Mouse (Mus musculus) megakaryocyte, embryonic 14.5 days (primary cell): ENCODE measurements around the gene Olfr1338. TPM values are rescaled to one million over a fixed set of nuclear protein-coding genes. Genes with fewer than 3 reads are reported as not detected.
"Not testable (repeated sequence)": the region's sequence is repeated elsewhere in the genome, so short reads cannot be mapped to it uniquely, and the experiment has no call there.

Source experiments
- H3K27me3 ChIP-seq: replicated peaks from 2 replicates; pipeline ENCODE3; 2012; ENCODE audit warnings: inconsistent platforms
- H3K36me3 ChIP-seq: replicated peaks from 2 replicates; pipeline ENCODE3; 2012; ENCODE audit warnings: low read length, inconsistent platforms, mixed read lengths
- H3K4me1 ChIP-seq: 2 replicates; pipeline ENCODE4 v1.6.1; 2012; ENCODE audit warnings: inconsistent platforms
- H3K4me3 ChIP-seq: replicated peaks from 2 replicates; pipeline ENCODE3; 2012; ENCODE audit warnings: moderate library complexity, mild to moderate bottlenecking, inconsistent platforms
- H3K9me3 ChIP-seq: 2 replicates; pipeline ENCODE4 v1.6.1; 2012; ENCODE audit warnings: inconsistent platforms
- FLI1 ChIP-seq: IDR thresholded peaks from 2 replicates; pipeline ENCODE4 v1.6.1; 2012; ENCODE audit warnings: low read length, inconsistent platforms, mixed read lengths
- GATA1 ChIP-seq: IDR thresholded peaks from 3 replicates; pipeline ENCODE4 v1.6.1; 2012; ENCODE audit warnings: mixed read lengths, low read length, inconsistent platforms, borderline replicate concordance
- polyA plus RNA-seq: library from polyadenylated mRNA; stranded (reverse); fragments of >175 nt; gene quantifications from 2 replicates; pipeline ENCODE4 v1.2.3, GENCODE M21; 2012; ENCODE audit warnings: low replicate concordance; ENCODE audit not compliant: insufficient read depth

Gene Olfr1338
- 0.03 TPM in 1 of 2 replicates, not detected in the other for polyA plus RNA-seq

GRCm38 (mm10) chr4:118758637-118759036 lies at the start of gene Olfr1338:
TSS of gene Olfr1338 (minus strand) at chr4:118758737.
- H3K9me3 ChIP-seq = no peaks in the 10 kb centered on the region
- peaks cover 2% of the 10 kb centered on the region for H3K27me3 ChIP-seq
- H3K4me3 ChIP-seq = no peak within 1 kb of the TSS
- H3K36me3 ChIP-seq = no peaks in the 10 kb centered on the region
- TF ChIP-seq GATA1 = no peak
- TF ChIP-seq FLI1 = no peak
- H3K4me1 ChIP-seq = no peaks in the 10 kb centered on the region

GRCm38 (mm10) chr4:118792796-118793195 lies 34.3 kb upstream of the Olfr1338 start:
- not testable (repeated sequence) for H3K4me3 ChIP-seq, H3K9me3 ChIP-seq, H3K4me1 ChIP-seq, H3K27me3 ChIP-seq, H3K36me3 ChIP-seq

GRCm38 (mm10) chr4:118782486-118782885 lies 23.9 kb upstream of the Olfr1338 start, which contains the start of gene Olfr1337:
TSS of gene Olfr1337 (minus strand) at chr4:118782586.
- H3K9me3 ChIP-seq = no peaks in the 10 kb centered on the region
- no peaks in the 10 kb centered on the region for H3K4me1 ChIP-seq
- TF ChIP-seq GATA1 = no peak
- no peak within 1 kb of the TSS for H3K4me3 ChIP-seq
- H3K36me3 ChIP-seq = no peaks in the 10 kb centered on the region
- peaks cover 6% of the 10 kb centered on the region for H3K27me3 ChIP-seq

- peaks cover 24% of the 10 kb centered on the region for H3K9me3 ChIP-seq
- peaks cover 31% of the 10 kb centered on the region for H3K27me3 ChIP-seq
- H3K36me3 ChIP-seq = no peaks in the 10 kb centered on the region
- H3K4me1 ChIP-seq = no peaks in the 10 kb centered on the region
- TF ChIP-seq FLI1 (no peak), GATA1 (no peak)
- H3K4me3 ChIP-seq = no peak overlapping the region
Measured at GRCm38 (mm10) chr4:118741881-118742280, 16.7 kb downstream of the Olfr1338 start.

GRCm38 (mm10) chr4:118740988-118741698 lies 17.4 kb downstream of the Olfr1338 start:
- peaks cover 31% of the 10 kb centered on the region for H3K27me3 ChIP-seq
- H3K4me1 ChIP-seq = no peaks in the 10 kb centered on the region
- peaks cover 17% of the 10 kb centered on the region for H3K9me3 ChIP-seq
- no peaks in the 10 kb centered on the region for H3K36me3 ChIP-seq
- H3K4me3 ChIP-seq = no peak overlapping the region
- TF ChIP-seq GATA1 (no peak), FLI1 (no peak)

GRCm38 (mm10) chr4:118739574-118739973 lies 19.0 kb downstream of the Olfr1338 start:
- H3K4me1 ChIP-seq = no peaks in the 10 kb centered on the region
- no peak for TF ChIP-seq GATA1
- no peak for TF ChIP-seq FLI1
- peaks cover 31% of the 10 kb centered on the region for H3K27me3 ChIP-seq
- H3K4me3 ChIP-seq = no peak overlapping the region
- peaks cover 12% of the 10 kb centered on the region; the same call in 1 of the 2 replicates for H3K9me3 ChIP-seq
- no peaks in the 10 kb centered on the region for H3K36me3 ChIP-seq

GRCm38 (mm10) chr4:118731875-118732274 lies 26.7 kb downstream of the Olfr1338 start, which contains the start of gene Olfr1339:
TSS of gene Olfr1339 (plus strand) at chr4:118732175.
- H3K27me3 ChIP-seq = peaks cover 2% of the 10 kb centered on the region
- TF ChIP-seq GATA1 (no peak), FLI1 (no peak)
- no peaks in the 10 kb centered on the region for H3K4me1 ChIP-seq
- H3K4me3 ChIP-seq = no peak within 1 kb of the TSS
- H3K36me3 ChIP-seq = no peaks in the 10 kb centered on the region
- peaks cover 3% of the 10 kb centered on the region; the same call in 1 of the 2 replicates for H3K9me3 ChIP-seq

- H3K27me3 ChIP-seq = no peaks in the 10 kb centered on the region
- no peaks in the 10 kb centered on the region for H3K4me1 ChIP-seq
- no peaks in the 10 kb centered on the region for H3K36me3 ChIP-seq
- TF ChIP-seq FLI1 (no peak), GATA1 (no peak)
- H3K4me3 ChIP-seq = no peak overlapping the region
- H3K9me3 ChIP-seq = no peaks in the 10 kb centered on the region
Measured at GRCm38 (mm10) chr4:118721742-118722483, 36.6 kb downstream of the Olfr1338 start.

- TF ChIP-seq FLI1 (no peak), GATA1 (no peak)
- Histone ChIP-seq H3K27me3 (no peaks in the 10 kb centered on the region), H3K36me3 (no peaks in the 10 kb centered on the region), H3K4me1 (no peaks in the 10 kb centered on the region), H3K4me3 (no peak within 1 kb of the TSS), H3K9me3 (no peaks in the 10 kb centered on the region)
Measured at GRCm38 (mm10) chr4:118719838-118720237, 38.7 kb downstream of the Olfr1338 start, which contains the start of gene Olfr1340. TSS of gene Olfr1340 (plus strand) at chr4:118720138.

GRCm38 (mm10) chr4:118711656-118712055 lies 46.9 kb downstream of the Olfr1338 start:
- Histone ChIP-seq H3K36me3 (no peaks in the 10 kb centered on the region), H3K4me3 (no peak overlapping the region), H3K27me3 (peaks cover 2% of the 10 kb centered on the region), H3K9me3 (no peaks in the 10 kb centered on the region), H3K4me1 (no peaks in the 10 kb centered on the region)
- TF ChIP-seq GATA1 = no peak
- no peak for TF ChIP-seq FLI1
